Mouse (Mus musculus) heart, embryonic 15.5 days (tissue): ENCODE results near the gene Nav2. TPM values are rescaled to one million over a fixed set of nuclear protein-coding genes. Genes with fewer than 3 reads are reported as not detected.

Source experiments
- ATAC-seq: fragments of 200-750 bp; cut with Nextera tagmentation; replicated peaks from 2 replicates; pipeline ENCODE4 v1.8.0; 2017; ENCODE audit warnings: low read depth, moderate TSS enrichment; ENCODE audit not compliant: insufficient number of reproducible peaks, insufficient read depth, low FRiP score
- H3K27ac ChIP-seq: fragments of 300-500 bp; sonication (generic); 2 replicates; pipeline ENCODE4 v1.5.1; 2015; ENCODE audit warnings: mild to moderate bottlenecking, inconsistent platforms
- H3K27me3 ChIP-seq: fragments of 300-500 bp; sonication (generic); 2 replicates; pipeline ENCODE4 v1.6.1; 2015; ENCODE audit warnings: inconsistent platforms
- H3K36me3 ChIP-seq: fragments of 300-500 bp; sonication (generic); 2 replicates; pipeline ENCODE4 v1.6.1; 2015; ENCODE audit warnings: mild to moderate bottlenecking, inconsistent platforms
- H3K4me1 ChIP-seq: fragments of 300-500 bp; sonication (generic); replicated peaks from 2 replicates; pipeline ENCODE4 v1.6.1; 2015; ENCODE audit warnings: inconsistent platforms
- H3K4me2 ChIP-seq: fragments of 300-500 bp; sonication (generic); 2 replicates; pipeline ENCODE4 v1.6.1; 2015; ENCODE audit warnings: inconsistent platforms, mild to moderate bottlenecking, moderate library complexity
- H3K4me3 ChIP-seq: fragments of 300-500 bp; sonication (generic); 2 replicates; pipeline ENCODE4 v1.5.1; 2015; ENCODE audit warnings: mild to moderate bottlenecking, inconsistent platforms
- H3K9ac ChIP-seq: fragments of 300-500 bp; sonication (generic); 2 replicates; pipeline ENCODE4 v1.6.1; 2015; ENCODE audit warnings: mild to moderate bottlenecking, inconsistent platforms
- H3K9me3 ChIP-seq: fragments of 300-500 bp; sonication (generic); replicated peaks from 2 replicates; pipeline ENCODE4 v1.6.1; 2016; ENCODE audit warnings: inconsistent platforms
- WGBS: fragments of 180-500 bp; shearing (Covaris S2); methylation state at CpG from one replicate; pipeline ENCODE4 v1.1.7; 2015; ENCODE audit warnings: mixed read lengths; 5-methylcytosine and 5-hydroxymethylcytosine counted together
- polyA plus RNA-seq: library from polyadenylated mRNA; unstranded; fragments of >200 nt; fragmentation: Nextera tagmentation; extraction: Ambion mirVana; gene quantifications from 2 replicates; pipeline ENCODE4 v1.2.1, GENCODE M21; 2015

The Nav2 gene
- polyA plus RNA-seq, 1 experiment from 2014 or later: 30.7 TPM

DNA sequence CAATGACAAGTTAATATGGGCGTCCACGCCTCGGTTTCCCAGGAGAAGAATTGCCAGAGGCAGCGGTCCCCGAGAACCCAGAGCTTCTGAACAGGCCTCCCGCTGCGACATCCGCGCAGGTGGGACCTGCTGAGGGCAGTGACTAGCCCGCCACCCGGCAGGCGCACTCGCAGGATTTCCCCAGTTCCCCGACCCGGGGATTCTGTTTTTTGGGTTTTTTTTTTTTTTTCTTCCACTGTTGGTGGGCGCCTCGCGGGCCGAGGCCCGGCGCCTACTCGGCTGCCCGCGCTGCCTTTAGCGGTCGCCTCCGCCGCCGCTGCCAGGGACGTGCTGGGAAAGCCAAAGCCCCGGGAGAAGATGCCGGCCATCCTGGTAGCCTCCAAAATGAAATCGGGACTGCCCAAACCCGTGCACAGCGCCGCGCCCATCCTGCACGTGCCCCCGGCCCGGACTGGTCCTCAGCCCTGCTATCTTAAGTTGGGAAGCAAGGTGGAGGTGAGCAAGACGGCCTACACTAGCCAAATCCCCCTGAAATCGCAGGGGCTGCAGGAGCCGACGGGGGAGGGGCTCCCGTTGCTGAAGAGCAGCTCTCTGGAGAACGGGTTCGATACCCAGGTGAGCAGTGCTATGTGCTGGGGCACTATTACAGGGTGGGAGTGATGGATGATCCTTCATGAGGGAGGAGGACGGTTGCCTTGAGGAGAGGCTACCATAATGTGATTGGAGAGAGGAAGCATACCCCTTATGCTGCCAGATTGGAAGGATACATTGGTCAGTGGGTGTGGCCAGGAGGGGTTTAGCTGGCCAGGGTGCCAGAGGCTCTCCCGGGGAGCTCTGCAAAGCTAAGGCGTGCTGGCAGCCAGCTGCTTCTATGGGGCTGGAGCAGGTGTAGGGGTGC is 338.3 kb downstream of the Nav2 start:
- Histone ChIP-seq H3K4me2 (peak overlapping the region; percentile 84), H3K9ac (peak overlapping the region; percentile 61), H3K36me3 (no peaks in the 10 kb centered on the region), H3K4me1 (peaks cover 57% of the 10 kb centered on the region), H3K9me3 (no peaks in the 10 kb centered on the region), H3K4me3 (peak overlapping the region; percentile 59), H3K27me3 (peaks cover 7% of the 10 kb centered on the region), H3K27ac (peak overlapping the region; percentile 89)
- WGBS: 2% methylated on average over 50 of the region's 50 CpGs
- no peak for ATAC-seq

DNA sequence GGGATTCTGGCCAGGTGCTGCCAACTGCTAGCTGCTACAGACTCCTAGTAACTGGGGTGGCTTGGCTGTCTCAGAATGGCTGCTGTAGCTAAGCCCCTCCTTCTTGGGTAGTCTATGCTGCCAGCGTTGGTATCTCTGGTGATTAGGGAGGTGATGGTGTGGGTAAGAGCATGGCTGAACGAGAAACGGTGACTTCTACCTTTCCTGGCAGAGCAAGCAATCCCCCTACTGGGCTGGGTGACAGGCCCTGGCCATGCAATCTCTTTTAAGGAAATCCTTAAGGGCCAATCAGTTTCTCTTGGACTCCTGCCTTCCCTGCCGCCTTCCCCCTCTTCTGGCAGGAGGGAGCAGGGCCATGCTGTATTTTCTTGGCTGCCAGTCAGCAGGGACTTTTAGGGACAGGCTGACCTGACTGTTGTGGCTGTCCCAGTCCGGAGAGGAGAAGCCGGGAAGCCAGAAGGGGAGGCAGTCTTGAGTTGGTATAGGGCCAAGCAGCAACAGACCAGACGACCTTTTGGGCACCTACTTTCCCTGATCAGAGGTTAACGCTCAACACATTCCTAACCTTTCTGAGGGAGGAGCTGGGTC is 339.3 kb downstream of the Nav2 start:
- peak; percentile 58 for ATAC-seq
- Histone ChIP-seq H3K9me3 (no peaks in the 10 kb centered on the region), H3K4me3 (peak overlapping the region; percentile 59), H3K27ac (peak overlapping the region; percentile 89), H3K4me1 (peaks cover 64% of the 10 kb centered on the region), H3K27me3 (peaks cover 7% of the 10 kb centered on the region), H3K36me3 (no peaks in the 10 kb centered on the region), H3K4me2 (peak overlapping the region; percentile 84), H3K9ac (peak overlapping the region; percentile 61)
- 9% methylated on average over 8 of the region's 8 CpGs for WGBS

DNA sequence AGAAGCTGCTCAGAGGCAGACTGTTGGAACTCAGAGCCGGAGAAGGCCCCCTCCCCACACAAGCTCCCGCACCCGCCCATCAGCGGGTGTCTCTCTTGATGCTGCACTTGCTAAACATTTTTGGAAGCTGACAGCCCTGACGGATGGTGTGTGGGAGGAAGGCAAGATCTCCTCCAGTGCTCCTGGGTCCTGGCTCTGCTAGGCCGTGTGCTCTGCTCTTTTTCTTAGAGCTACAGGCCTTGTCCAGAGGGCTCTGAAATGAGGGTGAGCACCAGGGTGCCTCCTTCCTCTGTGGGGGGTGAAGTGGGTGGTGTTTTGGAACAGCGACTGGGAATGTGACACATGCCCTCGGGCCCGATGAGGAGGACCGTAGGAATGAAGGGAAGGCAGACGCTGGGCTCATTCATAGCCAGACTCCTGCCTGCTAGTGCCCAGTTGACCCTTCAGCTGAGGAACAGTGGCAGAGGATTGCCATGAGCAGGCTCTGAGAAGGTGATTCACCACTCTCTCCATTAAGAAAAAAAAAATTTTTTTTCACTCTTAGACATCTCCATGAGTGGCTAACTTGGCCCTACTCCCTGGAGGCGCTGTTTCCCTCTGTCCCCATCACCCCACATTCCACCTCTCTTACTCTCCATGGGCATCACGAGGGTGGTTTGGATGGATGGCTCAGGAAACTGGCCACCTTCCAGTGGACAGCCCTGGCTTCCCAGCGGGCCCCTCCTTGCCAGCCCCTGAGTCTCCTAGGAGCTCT is 340.0 kb downstream of the Nav2 start:
- Histone ChIP-seq H3K4me1 (peaks cover 66% of the 10 kb centered on the region), H3K4me3 (peak overlapping the region; percentile 59), H3K36me3 (no peaks in the 10 kb centered on the region), H3K27me3 (peaks cover 7% of the 10 kb centered on the region), H3K9me3 (no peaks in the 10 kb centered on the region), H3K4me2 (peak overlapping the region; percentile 84), H3K9ac (peak overlapping the region; percentile 51), H3K27ac (peak overlapping the region; percentile 89)
- peak; percentile 1; the same call in 1 of the 2 replicates for ATAC-seq
- WGBS: 28% methylated on average over 14 of the region's 14 CpGs

DNA sequence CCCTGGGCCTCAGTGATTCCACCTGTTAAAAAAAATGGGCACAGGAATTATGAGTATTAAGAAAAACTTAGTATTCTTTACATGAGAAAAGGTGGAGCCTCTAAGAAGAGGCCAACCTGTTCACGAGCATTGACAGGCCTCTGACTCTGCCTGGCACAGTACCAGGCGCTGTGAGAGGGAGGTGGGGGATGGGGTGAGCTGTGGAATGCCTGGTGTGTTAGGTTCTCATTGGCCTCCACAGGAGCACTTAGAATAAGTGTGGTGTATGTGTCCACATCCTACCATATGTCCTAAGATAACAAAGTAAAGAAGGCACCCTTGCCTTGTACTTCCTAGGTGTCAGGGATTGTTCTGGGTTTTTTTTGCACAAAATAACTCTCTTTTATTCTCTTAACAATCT is 340.9 kb downstream of the Nav2 start:
- peaks cover 5% of the 10 kb centered on the region for H3K27me3 ChIP-seq
- peak overlapping the region; percentile 89 for H3K27ac ChIP-seq
- peak overlapping the region; percentile 84 for H3K4me2 ChIP-seq
- H3K9ac ChIP-seq: no peak overlapping the region
- 43% methylated on average over 2 of the region's 2 CpGs for WGBS
- H3K4me1 ChIP-seq: peaks cover 66% of the 10 kb centered on the region
- H3K4me3 ChIP-seq: peak overlapping the region; percentile 59
- no peaks in the 10 kb centered on the region for H3K9me3 ChIP-seq
- H3K36me3 ChIP-seq: no peaks in the 10 kb centered on the region
- ATAC-seq: no peak

DNA sequence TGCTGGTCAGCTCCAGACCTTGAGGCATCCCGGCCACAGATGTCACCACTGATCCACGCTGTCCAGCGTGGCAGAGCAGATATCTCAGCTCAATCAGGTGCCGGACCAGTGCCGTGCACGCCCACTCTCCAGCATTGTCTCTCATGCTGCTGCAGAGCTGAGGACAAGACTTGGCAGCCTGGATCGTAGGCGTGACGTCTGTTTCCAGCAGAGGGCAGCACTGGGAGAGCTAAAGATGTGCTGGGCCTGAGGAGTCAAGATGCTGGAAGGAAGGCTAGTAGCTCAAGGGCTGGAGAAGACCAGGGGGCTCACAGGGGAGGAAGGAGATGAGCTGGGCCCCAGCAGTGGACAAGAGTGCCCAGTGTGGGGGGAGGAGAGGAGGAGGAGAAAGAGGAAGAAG is 341.5 kb downstream of the Nav2 start:
- Histone ChIP-seq H3K36me3 (no peaks in the 10 kb centered on the region), H3K27ac (no peak overlapping the region), H3K4me3 (peak overlapping the region; percentile 19; the same call in 1 of the 2 replicates), H3K9me3 (no peaks in the 10 kb centered on the region), H3K4me1 (peaks cover 66% of the 10 kb centered on the region), H3K27me3 (peaks cover 3% of the 10 kb centered on the region), H3K9ac (no peak overlapping the region), H3K4me2 (peak overlapping the region; percentile 84)
- WGBS: 8% methylated on average over 9 of the region's 9 CpGs
- no peak for ATAC-seq

DNA sequence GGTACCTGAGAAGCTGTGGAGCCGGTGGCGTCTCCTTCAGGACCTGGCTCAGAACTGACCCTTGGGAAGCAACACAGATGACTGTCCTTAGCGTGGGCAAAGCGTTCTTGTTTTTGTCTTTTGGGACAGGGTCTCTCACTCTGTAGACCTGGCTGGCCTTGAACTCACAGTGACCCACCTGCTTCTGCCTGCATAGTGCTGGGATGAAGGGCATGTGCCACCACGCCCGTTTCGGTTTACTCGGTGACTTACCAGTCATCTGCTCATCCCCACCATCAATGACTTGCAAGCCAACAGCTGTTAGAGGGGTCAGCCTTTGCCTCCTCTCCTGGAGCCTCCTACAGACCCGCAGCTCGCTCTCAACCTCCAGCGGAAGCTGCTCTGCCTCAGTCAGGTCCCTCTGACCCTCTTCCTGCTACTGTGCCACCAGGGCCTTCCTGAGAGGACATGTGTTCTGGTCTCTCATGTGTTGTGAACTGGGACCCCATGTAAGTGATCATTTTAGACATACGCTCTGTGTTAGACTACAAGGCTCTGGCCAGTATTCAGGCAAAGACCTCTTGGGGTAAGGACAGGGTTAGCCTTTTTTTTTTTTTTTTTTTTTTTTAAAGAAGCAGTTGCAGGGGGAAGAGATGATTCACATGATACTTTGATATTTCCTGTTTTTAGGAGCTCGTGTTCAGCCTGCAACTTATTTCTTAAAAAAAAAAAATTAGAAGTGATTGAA is 342.2 kb downstream of the Nav2 start:
- no peaks in the 10 kb centered on the region for H3K9me3 ChIP-seq
- 87% methylated on average over 13 of the region's 13 CpGs for WGBS
- peaks cover 3% of the 10 kb centered on the region for H3K27me3 ChIP-seq
- no peak overlapping the region for H3K27ac ChIP-seq
- H3K36me3 ChIP-seq: no peaks in the 10 kb centered on the region
- H3K9ac ChIP-seq: no peak overlapping the region
- peaks cover 63% of the 10 kb centered on the region for H3K4me1 ChIP-seq
- no peak overlapping the region for H3K4me3 ChIP-seq
- no peak for ATAC-seq
- no peak overlapping the region for H3K4me2 ChIP-seq

DNA sequence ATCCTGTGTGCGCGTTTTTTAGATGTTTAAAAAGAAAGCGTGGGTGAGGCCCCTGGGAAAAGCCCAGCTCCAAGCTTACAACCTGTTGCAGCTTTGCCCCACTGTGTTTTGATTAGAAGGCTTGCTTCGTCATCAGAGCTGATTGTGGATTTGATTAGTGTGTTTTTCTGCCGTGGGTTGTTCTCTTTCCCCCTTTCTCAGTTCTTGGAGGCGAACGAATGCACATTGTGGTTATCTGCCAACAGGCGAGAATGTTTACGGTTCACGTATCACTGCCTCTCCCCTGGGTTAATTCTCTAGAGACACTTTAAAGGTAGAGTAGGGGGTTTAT is 342.8 kb downstream of the Nav2 start:
- no peak for ATAC-seq
- Histone ChIP-seq H3K4me2 (no peak overlapping the region), H3K36me3 (no peaks in the 10 kb centered on the region), H3K4me1 (peaks cover 68% of the 10 kb centered on the region), H3K9ac (no peak overlapping the region), H3K9me3 (no peaks in the 10 kb centered on the region), H3K27me3 (peaks cover 3% of the 10 kb centered on the region), H3K4me3 (no peak overlapping the region), H3K27ac (no peak overlapping the region)
- 62% methylated on average over 10 of the region's 10 CpGs for WGBS

DNA sequence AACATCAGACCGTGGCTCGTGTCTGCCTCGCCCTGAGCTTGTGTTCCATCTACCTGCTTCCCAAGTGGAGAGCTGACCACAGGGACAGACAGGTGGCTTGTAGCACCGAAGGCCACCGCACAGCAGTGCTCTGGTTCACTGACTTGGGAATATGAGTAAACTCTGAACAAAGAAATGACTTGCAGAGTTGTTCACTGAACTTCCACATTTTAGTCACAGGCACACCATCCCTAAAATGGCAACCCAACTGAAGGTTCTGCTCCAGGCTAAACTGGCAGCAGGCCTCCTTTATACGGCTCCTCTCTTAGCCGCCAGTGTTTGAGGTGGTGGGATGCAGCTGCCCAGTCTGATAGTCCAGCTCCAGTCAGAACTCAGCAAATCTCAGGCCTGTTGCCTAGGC is 343.9 kb downstream of the Nav2 start:
- H3K36me3 ChIP-seq: no peaks in the 10 kb centered on the region
- H3K27me3 ChIP-seq: peaks cover under 1% of the 10 kb centered on the region; the same call in 1 of the 2 replicates
- H3K4me1 ChIP-seq: peaks cover 69% of the 10 kb centered on the region
- H3K27ac ChIP-seq: no peak overlapping the region
- H3K9me3 ChIP-seq: no peaks in the 10 kb centered on the region
- WGBS: 88% methylated on average over 7 of the region's 7 CpGs
- no peak for ATAC-seq
- no peak overlapping the region for H3K4me2 ChIP-seq
- no peak overlapping the region for H3K4me3 ChIP-seq
- H3K9ac ChIP-seq: no peak overlapping the region

DNA sequence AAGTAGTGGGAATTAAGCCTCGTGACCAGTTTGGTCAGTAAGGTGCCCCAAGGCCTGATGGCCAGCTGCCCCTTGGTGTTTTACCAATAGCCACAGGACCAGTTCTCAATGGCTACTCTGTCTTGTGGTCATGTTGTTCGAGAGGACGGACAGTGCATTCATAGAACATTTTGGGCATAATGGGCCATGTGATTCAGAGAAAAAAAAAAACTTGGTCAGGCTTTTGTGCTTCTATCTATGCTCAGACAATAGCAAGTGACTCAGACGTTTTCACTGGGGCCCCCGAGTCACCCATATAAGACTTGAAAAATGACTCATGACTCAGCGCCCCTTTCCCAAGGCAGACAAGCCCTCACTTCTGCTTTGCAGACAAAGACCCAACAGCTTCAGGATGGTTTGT is 344.4 kb downstream of the Nav2 start:
- no peak overlapping the region for H3K4me3 ChIP-seq
- no peak overlapping the region for H3K27ac ChIP-seq
- no peaks in the 10 kb centered on the region for H3K36me3 ChIP-seq
- no peaks in the 10 kb centered on the region for H3K9me3 ChIP-seq
- no peak for ATAC-seq
- WGBS: 62% methylated on average over 6 of the region's 6 CpGs
- H3K4me1 ChIP-seq: peaks cover 69% of the 10 kb centered on the region
- H3K27me3 ChIP-seq: no peaks in the 10 kb centered on the region
- H3K4me2 ChIP-seq: no peak overlapping the region
- no peak overlapping the region for H3K9ac ChIP-seq

DNA sequence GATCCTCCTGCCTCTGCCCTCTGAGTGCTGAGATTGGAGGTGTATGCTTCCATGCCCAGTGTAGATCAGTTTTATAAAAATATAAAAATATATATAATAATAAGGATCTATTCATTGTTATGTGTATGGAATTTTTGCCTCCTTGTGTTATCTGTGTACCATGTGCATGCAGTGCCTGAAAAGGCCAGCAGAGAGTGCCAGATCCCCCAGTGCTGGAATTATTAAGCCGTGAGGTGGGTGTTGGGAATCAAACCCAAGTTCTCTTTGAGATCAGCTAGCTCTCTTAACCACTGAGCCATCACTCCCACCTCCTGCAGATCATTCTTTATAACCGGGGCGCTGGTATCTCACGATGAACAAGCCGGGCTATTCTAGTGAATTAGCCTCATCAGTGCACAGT is 346.5 kb downstream of the Nav2 start:
- Histone ChIP-seq H3K9me3 (no peaks in the 10 kb centered on the region), H3K4me2 (no peak overlapping the region), H3K27me3 (no peaks in the 10 kb centered on the region), H3K27ac (no peak overlapping the region), H3K4me1 (peaks cover 52% of the 10 kb centered on the region), H3K9ac (no peak overlapping the region), H3K4me3 (no peak overlapping the region), H3K36me3 (no peaks in the 10 kb centered on the region)
- ATAC-seq: no peak
- WGBS: 93% methylated on average over 5 of the region's 5 CpGs
